Mouse (Mus musculus) cerebellum, adult 2 months (tissue): ENCODE data around the gene Gli1. TPM values are rescaled to one million over a fixed set of nuclear protein-coding genes. Genes with fewer than 3 reads are reported as not detected.

ENCODE experiments used
- DNase-seq, 2 experiments: peaks; one replicate each; pipeline ENCODE4 v3.0.0; 2021
- H3K27ac ChIP-seq: fragments of 200-500 bp; 2 replicates; pipeline ENCODE4 v1.5.1; 2012; ENCODE audit warnings: low read length, control low read depth, inconsistent platforms; ENCODE audit not compliant: insufficient read depth
- H3K27me3 ChIP-seq: fragments of 200-500 bp; 2 replicates; pipeline ENCODE4 v1.6.1; 2012; ENCODE audit warnings: inconsistent platforms, mild to moderate bottlenecking, low read length, moderate library complexity; ENCODE audit not compliant: control insufficient read depth, insufficient read depth
- H3K4me1 ChIP-seq: fragments of 200-500 bp; 2 replicates; pipeline ENCODE4 v1.6.1; 2011; ENCODE audit warnings: low read length; ENCODE audit not compliant: control insufficient read depth, insufficient read depth
- H3K4me3 ChIP-seq: fragments of 200-500 bp; replicated peaks from 2 replicates; pipeline ENCODE3; 2011; ENCODE audit warnings: mild to moderate bottlenecking, low read depth, low read length, control low read depth; ENCODE audit not compliant: insufficient read depth
- CTCF ChIP-seq: fragments of 200-500 bp; IDR thresholded peaks from 2 replicates; pipeline ENCODE4 v1.5.1; 2011; ENCODE audit warnings: low read depth, mild to moderate bottlenecking, control low read depth, low read length, moderate library complexity, borderline replicate concordance; ENCODE audit not compliant: insufficient read depth
- POLR2A ChIP-seq: fragments of 200-500 bp; IDR thresholded peaks from 2 replicates; pipeline ENCODE4 v1.6.1; 2011; ENCODE audit warnings: low read length, control low read depth, borderline replicate concordance; ENCODE audit not compliant: insufficient read depth
- WGBS: fragments of 180-500 bp; shearing (Covaris S2); methylation state at CpG from one replicate; pipeline ENCODE4 v1.1.7; 2018; 5-methylcytosine and 5-hydroxymethylcytosine counted together
- polyA plus RNA-seq: library from polyadenylated mRNA; depleted of rRNA; stranded (reverse); fragments of >200 nt; gene quantifications from 2 replicates; pipeline ENCODE4 v1.2.3, GENCODE M21; 2012

The Gli1 gene
- polyA plus RNA-seq, 1 experiment, result 10.6 TPM

- Histone ChIP-seq H3K27me3 (no peaks in the 10 kb centered on the region; the same call in 1 of the 2 replicates), H3K4me3 (no peak overlapping the region), H3K27ac (no peak overlapping the region), H3K4me1 (no peaks in the 10 kb centered on the region)
- no peak for DNase-seq
- 1% methylated on average over 27 of the region's 27 CpGs for WGBS
- TF ChIP-seq CTCF (no peak), POLR2A (no peak)
Observed at GRCm38 (mm10) chr10:127340577-127341359, 1.0 kb downstream of the Gli1 start.

- no peak for TF ChIP-seq POLR2A
- no peak for TF ChIP-seq CTCF
- H3K27ac ChIP-seq, result no peak overlapping the region
- H3K4me3 ChIP-seq, result peak overlapping the region; percentile 41
- no peak for DNase-seq
- WGBS, result under 1% methylated on average over 42 of the region's 42 CpGs
- H3K4me1 ChIP-seq, result no peaks in the 10 kb centered on the region
- no peaks in the 10 kb centered on the region; the same call in 1 of the 2 replicates for H3K27me3 ChIP-seq
Observed at GRCm38 (mm10) chr10:127339683-127340576, 1.8 kb downstream of the Gli1 start.

GRCm38 (mm10) chr10:127338930-127339682 is 2.7 kb downstream of the Gli1 start:
- Histone ChIP-seq H3K27ac (no peak overlapping the region), H3K4me3 (peak overlapping the region; percentile 41), H3K4me1 (no peaks in the 10 kb centered on the region), H3K27me3 (no peaks in the 10 kb centered on the region; the same call in 1 of the 2 replicates)
- DNase-seq, result peak; percentile 88 to 89
- WGBS, result under 1% methylated on average over 31 of the region's 31 CpGs
- peak; percentile 90 for TF ChIP-seq CTCF
- no peak for TF ChIP-seq POLR2A

- no peak for DNase-seq
- TF ChIP-seq CTCF, result no peak
- TF ChIP-seq POLR2A, result no peak
- no peaks in the 10 kb centered on the region for H3K4me1 ChIP-seq
- H3K27me3 ChIP-seq, result no peaks in the 10 kb centered on the region; the same call in 1 of the 2 replicates
- no peak overlapping the region for H3K4me3 ChIP-seq
- H3K27ac ChIP-seq, result no peak overlapping the region
- 94% methylated on average over 6 of the region's 6 CpGs for WGBS
Observed at GRCm38 (mm10) chr10:127337536-127338099, 4.2 kb downstream of the Gli1 start.

- 65% methylated on average over 5 of the region's 5 CpGs for WGBS
- TF ChIP-seq CTCF (no peak), POLR2A (no peak)
- no peak overlapping the region for H3K4me3 ChIP-seq
- H3K27me3 ChIP-seq, result no peaks in the 10 kb centered on the region; the same call in 1 of the 2 replicates
- DNase-seq, result no peak
- no peaks in the 10 kb centered on the region for H3K4me1 ChIP-seq
- H3K27ac ChIP-seq, result no peak overlapping the region
Observed at GRCm38 (mm10) chr10:127336952-127337351, 4.8 kb downstream of the Gli1 start.

GRCm38 (mm10) chr10:127335271-127335670 is 6.5 kb downstream of the Gli1 start:
- H3K27me3 ChIP-seq, result no peaks in the 10 kb centered on the region; the same call in 1 of the 2 replicates
- 74% methylated on average over 1 of the region's 1 CpGs for WGBS
- no peak for DNase-seq
- no peaks in the 10 kb centered on the region for H3K4me1 ChIP-seq
- no peak overlapping the region for H3K27ac ChIP-seq
- no peak overlapping the region for H3K4me3 ChIP-seq
- TF ChIP-seq CTCF (no peak), POLR2A (no peak)

- H3K27ac ChIP-seq, result no peak overlapping the region
- no peak overlapping the region for H3K4me3 ChIP-seq
- no peaks in the 10 kb centered on the region for H3K4me1 ChIP-seq
- WGBS, result 56% methylated on average over 5 of the region's 5 CpGs
- TF ChIP-seq POLR2A (no peak), CTCF (peak; percentile 13; the same call in 1 of the 2 replicates)
- no peaks in the 10 kb centered on the region for H3K27me3 ChIP-seq
- no peak for DNase-seq
Observed at GRCm38 (mm10) chr10:127333152-127333551, 8.6 kb downstream of the Gli1 start.
